Mouse (Mus musculus) urinary bladder, adult 2 months (tissue): ENCODE data around the gene Ppfia2. TPM values are rescaled to one million over a fixed set of nuclear protein-coding genes. Genes with fewer than 3 reads are reported as not detected.

Experiments used
- DNase-seq: peaks from one replicate; pipeline ENCODE4 v3.0.0; 2022; ENCODE audit warnings: low spot score
- polyA plus RNA-seq: library from polyadenylated mRNA; depleted of rRNA; stranded (reverse); fragments of >200 nt; gene quantifications from 2 replicates; pipeline ENCODE4 v1.2.3, GENCODE M21; 2012

The Ppfia2 gene
- polyA plus RNA-seq, 1 experiment, result 0.14 TPM

- DNase-seq, result no peak
Observed at GRCm38 (mm10) chr10:106914275-106914674, 444.1 kb downstream of the Ppfia2 start.

DNA sequence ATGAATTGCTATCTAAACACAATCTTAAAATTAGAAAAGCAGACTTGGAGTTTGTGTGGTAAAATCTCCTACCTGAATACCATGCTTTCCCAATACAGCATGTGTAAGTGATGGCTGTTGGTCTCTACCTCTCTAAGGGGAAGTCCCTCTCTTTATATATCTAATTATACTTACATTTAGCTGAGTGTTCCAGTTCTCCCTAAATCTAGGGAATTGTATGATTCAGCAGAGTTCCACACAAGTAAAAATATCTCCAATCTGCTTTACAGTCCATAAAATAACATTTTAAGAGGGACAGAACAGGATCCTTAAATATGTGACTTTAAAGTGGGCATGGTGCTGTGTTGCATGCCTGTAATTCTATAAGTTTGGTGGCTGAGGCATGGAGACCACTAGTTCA, 444.7 kb downstream of the Ppfia2 start:
- DNase-seq, result no peak

- no peak for DNase-seq
Observed at GRCm38 (mm10) chr10:106924334-106924733, 454.2 kb downstream of the Ppfia2 start.

DNA sequence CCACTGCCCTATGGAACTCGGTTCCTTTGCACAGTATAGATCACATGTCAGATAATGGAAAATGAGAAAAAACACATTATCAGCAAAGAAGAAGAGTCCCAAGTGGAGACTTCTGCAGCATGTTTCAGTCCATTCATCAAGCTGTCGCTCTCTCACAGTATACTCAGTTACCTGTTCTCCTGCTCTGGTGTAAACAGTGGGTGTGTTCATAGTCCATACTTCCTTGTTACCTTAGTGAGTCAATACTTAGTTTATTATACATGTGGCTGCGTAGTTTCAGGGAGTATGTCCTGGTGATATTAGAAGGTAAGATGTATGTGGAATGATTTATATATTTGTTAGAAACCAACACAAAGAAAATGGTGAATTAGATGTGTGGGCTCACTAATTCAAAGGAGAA, 454.7 kb downstream of the Ppfia2 start:
- no peak for DNase-seq

DNA sequence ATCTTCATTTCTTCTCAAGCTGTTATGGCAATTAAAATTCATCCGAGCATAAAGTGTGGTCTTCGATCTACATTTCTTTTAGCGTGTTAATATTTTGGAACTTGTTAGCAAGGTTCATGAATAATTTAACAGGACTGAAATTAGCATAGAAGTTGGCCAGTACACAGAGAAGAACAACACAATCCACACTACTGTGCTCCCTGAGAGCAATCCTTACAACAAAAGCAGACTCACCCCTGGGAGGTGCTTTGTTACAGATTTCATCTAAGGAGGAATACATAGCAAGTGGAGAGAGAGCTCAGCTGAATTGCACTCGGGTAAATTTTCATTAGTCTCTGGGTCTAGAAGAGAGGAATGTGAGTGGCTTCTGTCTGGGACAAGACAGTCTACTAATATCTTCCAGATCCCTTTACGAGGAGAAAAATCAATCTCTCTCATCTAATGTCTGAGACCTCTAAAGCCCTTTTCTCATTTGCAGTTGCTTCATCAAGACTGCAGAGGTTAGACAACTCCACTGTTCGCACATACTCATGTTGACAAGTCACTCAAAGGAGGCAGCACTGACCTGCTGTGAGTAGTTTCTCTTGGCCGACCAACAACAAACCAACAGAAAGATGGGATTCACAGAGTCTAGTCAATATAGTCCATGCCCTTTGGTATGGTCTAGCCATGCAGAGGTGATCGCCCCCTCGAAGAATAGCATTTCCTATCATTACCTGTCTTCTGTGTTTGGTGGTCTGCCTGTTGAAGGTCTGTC, 458.6 kb downstream of the Ppfia2 start:
- no peak for DNase-seq

DNA sequence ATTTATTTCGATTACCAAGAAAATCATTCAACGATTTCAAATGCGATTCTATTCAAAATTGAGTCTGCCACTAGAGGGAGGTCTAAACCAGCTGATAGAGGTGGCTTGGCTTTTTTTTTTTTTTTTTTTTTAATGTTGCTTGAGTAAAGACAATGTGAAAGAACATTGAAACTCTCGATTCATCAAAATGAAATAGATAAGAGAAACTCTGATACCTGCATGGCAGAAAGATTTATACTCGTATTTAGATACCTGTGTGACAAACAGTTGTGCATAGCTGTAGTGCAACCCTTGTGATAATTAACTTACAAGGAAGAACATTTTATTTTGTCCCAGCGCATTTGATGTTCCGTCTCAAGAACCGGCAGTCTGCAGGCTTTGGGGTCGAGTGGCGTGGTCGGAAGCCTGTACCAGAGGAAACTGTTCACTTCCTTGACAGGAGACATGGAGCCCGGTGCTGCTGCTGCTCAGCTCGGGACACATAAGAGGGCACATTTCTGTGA, 462.5 kb downstream of the Ppfia2 start:
- DNase-seq, result no peak

- no peak for DNase-seq
Observed at GRCm38 (mm10) chr10:106936996-106937395, 466.9 kb downstream of the Ppfia2 start.

DNA sequence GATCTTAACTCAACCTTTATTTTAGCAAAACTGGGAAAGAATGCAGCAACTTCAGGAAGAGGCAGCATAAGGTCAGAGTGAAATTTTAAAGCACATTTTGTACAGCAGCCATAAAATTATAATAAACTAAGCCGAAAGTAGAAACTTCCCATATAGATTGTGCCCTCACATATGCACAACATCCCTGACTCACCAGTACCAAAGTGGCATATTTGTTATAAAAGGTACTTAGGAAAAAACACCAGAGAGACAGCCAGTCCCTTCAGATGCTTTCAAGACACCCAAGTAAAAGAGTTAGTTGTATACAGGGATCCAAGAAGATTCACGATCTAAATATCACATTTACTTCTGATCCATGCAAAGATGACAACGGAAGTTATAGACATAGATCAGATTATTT, 468.7 kb downstream of the Ppfia2 start:
- DNase-seq, result no peak

DNA sequence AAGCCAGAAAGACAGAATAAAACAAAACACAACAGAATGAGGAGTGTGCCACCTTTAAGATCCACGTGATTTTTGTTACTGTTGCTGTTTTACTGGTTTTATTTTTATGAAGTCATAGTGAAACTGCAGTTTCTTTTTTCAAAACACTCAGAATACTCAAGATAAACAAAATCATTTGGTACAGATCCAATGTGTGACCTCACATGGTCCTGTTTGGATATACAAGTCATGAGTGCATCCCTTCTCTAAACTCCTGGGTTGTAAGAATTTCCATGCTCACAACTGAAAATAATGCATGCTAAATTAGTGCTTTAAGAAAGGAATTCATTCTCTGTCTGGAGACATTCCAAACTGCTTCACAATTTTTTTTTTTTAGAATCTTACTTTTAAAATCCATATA, 469.3 kb downstream of the Ppfia2 start:
- DNase-seq, result no peak

- no peak for DNase-seq
Observed at GRCm38 (mm10) chr10:106941380-106941779, 471.2 kb downstream of the Ppfia2 start.

- no peak for DNase-seq
Observed at GRCm38 (mm10) chr10:106959026-106959425, 488.9 kb downstream of the Ppfia2 start.

GRCm38 (mm10) chr10:106975193-106976141, 505.3 kb downstream of the Ppfia2 start:
- DNase-seq, result no peak
